Mouse (Mus musculus): ENCODE measurements at regions not wholly inside any gene's neighbourhood (a gene's known extent, or its start where the extent isn't known, plus 50 kb on each side); places are given as distances from the start of the nearest gene placed in this dataset.

DNA sequence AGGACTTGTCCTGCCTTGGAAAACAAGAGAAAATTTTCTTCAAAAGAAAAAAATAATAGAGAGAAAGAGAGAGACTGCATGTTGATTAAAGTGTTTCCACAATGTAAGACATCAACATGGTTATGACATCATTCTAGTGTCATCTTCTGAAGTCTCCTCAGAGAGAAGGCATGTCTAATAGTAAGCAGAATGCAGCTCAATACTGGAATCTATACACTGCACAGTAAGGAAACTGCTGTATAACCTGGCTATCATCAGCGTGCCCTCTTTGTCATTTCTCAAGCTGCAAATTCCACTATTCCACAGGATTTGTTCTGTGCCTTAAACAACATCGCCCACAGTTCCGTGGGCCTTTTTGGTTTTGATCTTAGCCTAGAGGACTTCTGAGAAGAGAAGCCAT is 82.8 kb upstream of the Mapk10 start:
- Histone ChIP-seq H3K27ac (ENCODE audit: insufficient read depth, low read depth) (no peak overlapping the region), H3K4me2 (ENCODE audit: insufficient read depth, low read depth, poor library complexity, severe bottlenecking) (no peak overlapping the region), H3K79me2 (replicated peaks; ENCODE audit: control insufficient read depth, extremely low read depth, insufficient read depth, poor library complexity, severe bottlenecking) (no peaks in the 10 kb centered on the region), H3K36me3 (replicated peaks in 1 of 2; ENCODE audit: control insufficient read depth in 1 of 2, insufficient read depth in 1 of 2, low read length in 1 of 2) (no peaks in the 10 kb centered on the region), H3K4me1 (ENCODE audit: control insufficient read depth in 1 of 2, insufficient read depth in 2 of 2) (peaks cover 9 to 19% of the 10 kb centered on the region in 2 experiments), H3K27me3 (replicated peaks) (no peaks in the 10 kb centered on the region), H3K4me3 (replicated peaks in 1 of 3; ENCODE audit: low read depth in 2 of 3, low read length in 2 of 3, poor library complexity in 1 of 3) (no peak overlapping the region), H3K9me3 (replicated peaks; ENCODE audit: low read length) (peaks cover 6% of the 10 kb centered on the region), H3K9ac (ENCODE audit: insufficient read depth, low read depth) (no peak overlapping the region)
- dilution Hi-C loops (cut with MboI; ENCODE audit: extremely low pct_ligation_motif_present, extremely low pct_unique_long_range_greater_than_20kb, low sequenced_read_pairs) (no loop called here), in situ Hi-C loops (cut with MboI; ENCODE audit: low pct_ligation_motif_present, low pct_unique_long_range_greater_than_20kb, low sequenced_read_pairs) (no loop called here)
- no peak for DNase-seq (ENCODE audit: extremely low read depth)
- TF ChIP-seq GABPA (IDR thresholded peaks at IDR 0.05; ENCODE audit: insufficient replicate concordance, low read depth, low read length) (no peak), TBP (conservative IDR thresholded peaks at IDR 0.05; ENCODE audit: low read depth, low read length) (no peak), ZC3H11A (IDR thresholded peaks at IDR 0.05; ENCODE audit: low read depth, low read length) (no peak), RCOR1 (conservative IDR thresholded peaks at IDR 0.05; ENCODE audit: low read depth, low read length) (no peak), BHLHE40 (IDR thresholded peaks at IDR 0.05; ENCODE audit: low read depth, low read length) (no peak), NELFE (IDR thresholded peaks at IDR 0.05; ENCODE audit: low read depth, low read length) (no peak)

DNA sequence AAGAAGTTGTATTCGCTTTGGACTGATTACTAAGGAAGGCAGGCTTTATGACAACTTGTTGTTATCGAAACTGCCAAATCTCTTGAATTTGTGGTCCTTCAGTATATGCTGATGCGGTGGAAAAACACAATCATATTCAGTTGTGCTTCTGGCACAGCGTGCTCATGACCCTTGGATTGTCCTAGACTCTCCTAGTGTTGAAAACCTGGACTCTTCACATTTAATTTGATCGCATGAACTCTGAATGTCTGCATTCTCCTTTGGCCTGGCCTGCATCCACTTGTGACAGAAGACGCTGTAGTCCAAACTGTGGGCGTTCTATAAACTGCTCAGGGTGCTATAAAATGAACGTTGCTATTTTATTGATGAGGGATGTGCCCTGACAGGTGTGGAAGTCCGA is 80.6 kb upstream of the Mapk10 start:
- dilution Hi-C loops (cut with MboI; ENCODE audit: extremely low pct_ligation_motif_present, extremely low pct_unique_long_range_greater_than_20kb, low sequenced_read_pairs): no loop called here
- in situ Hi-C loops (cut with MboI; ENCODE audit: low pct_ligation_motif_present, low pct_unique_long_range_greater_than_20kb, low sequenced_read_pairs): no loop called here
- H3K27ac ChIP-seq (ENCODE audit: insufficient read depth, low read depth): no peak overlapping the region
- H3K36me3 ChIP-seq (replicated peaks in 1 of 2; ENCODE audit: control insufficient read depth in 1 of 2, insufficient read depth in 1 of 2, low read length in 1 of 2): no peaks in the 10 kb centered on the region
- H3K4me3 ChIP-seq (replicated peaks in 1 of 3; ENCODE audit: low read depth in 2 of 3, low read length in 2 of 3, poor library complexity in 1 of 3): no peak overlapping the region
- no peaks in the 10 kb centered on the region for H3K79me2 ChIP-seq (replicated peaks; ENCODE audit: control insufficient read depth, extremely low read depth, insufficient read depth, poor library complexity, severe bottlenecking)
- no peak for DNase-seq (ENCODE audit: extremely low read depth)
- no peak overlapping the region for H3K4me2 ChIP-seq (ENCODE audit: insufficient read depth, low read depth, poor library complexity, severe bottlenecking)
- H3K27me3 ChIP-seq (replicated peaks): no peaks in the 10 kb centered on the region
- H3K4me1 ChIP-seq (ENCODE audit: control insufficient read depth in 1 of 2, insufficient read depth in 2 of 2): peaks cover 3 to 6% of the 10 kb centered on the region in 2 experiments; a peak in 3 of 4 replicates
- TF ChIP-seq KAT2A (IDR thresholded peaks at IDR 0.05; ENCODE audit: insufficient replicate concordance, low read length) (no peak), USF1 (IDR thresholded peaks at IDR 0.05; ENCODE audit: low read depth, low read length) (no peak), TCF12 (IDR thresholded peaks at IDR 0.05; ENCODE audit: low read depth, low read length) (no peak), CHD2 (IDR thresholded peaks at IDR 0.05; ENCODE audit: low read length) (no peak), TBP (conservative IDR thresholded peaks at IDR 0.05; ENCODE audit: low read depth, low read length) (no peak), MYC (IDR thresholded peaks at IDR 0.05; ENCODE audit: low read depth, low read length) (no peak), GABPA (IDR thresholded peaks at IDR 0.05; ENCODE audit: insufficient replicate concordance, low read depth, low read length) (no peak), ZNF384 (IDR thresholded peaks at IDR 0.05; ENCODE audit: low read depth, low read length) (no peak), PAX5 (IDR thresholded peaks at IDR 0.05; ENCODE audit: low read length) (no peak), JUN (IDR thresholded peaks at IDR 0.05; ENCODE audit: insufficient read depth, low read depth, low read length) (no peak), CHD1 (IDR thresholded peaks at IDR 0.05; ENCODE audit: low read depth, low read length) (no peak)
- H3K9ac ChIP-seq (ENCODE audit: insufficient read depth, low read depth): no peak overlapping the region
- peaks cover 1% of the 10 kb centered on the region for H3K9me3 ChIP-seq (replicated peaks; ENCODE audit: low read length)

Measured in CH12.LX (cell line).